8 mouse cellular contexts compared by ENCODE assay signal in genomic region chr10:80406684-80407501, GRCm38 (mm10). TPM values are rescaled to one million over a fixed set of nuclear protein-coding genes. Genes with fewer than 3 reads are reported as not detected.
DNase-seq lines count a peak whose midpoint lies in the region; ATAC-seq and TF ChIP-seq lines count a peak whose summit lies in the region.

Gene Uqcr11, minus strand, starts transcription at chr10:80406830.

- peak within 1 kb of the TSS; percentile 94 for H3K4me3 ChIP-seq in hindbrain, embryonic 10.5 days
- H3K4me3 ChIP-seq in lung, postnatal 0 days (ENCODE audit: low read depth, low read length): peak within 1 kb of the TSS; percentile 74

- peak within 1 kb of the TSS; percentile 85 for H3K27ac ChIP-seq in hindbrain, embryonic 10.5 days
- H3K27ac ChIP-seq in lung, postnatal 0 days (ENCODE audit: low read length): peak within 1 kb of the TSS; percentile 93

- peaks cover 6% of the 10 kb centered on the region; the same call in 1 of the 2 replicates for H3K9me3 ChIP-seq in hindbrain, embryonic 10.5 days
- H3K9me3 ChIP-seq in lung, postnatal 0 days (ENCODE audit: low read length): no peaks in the 10 kb centered on the region

- 2% methylated on average over 27 of the region's 27 CpGs for WGBS in hindbrain, embryonic 10.5 days
- WGBS in lung, postnatal 0 days: under 1% methylated on average over 27 of the region's 27 CpGs

- peaks cover 62% of the 10 kb centered on the region for H3K36me3 ChIP-seq in hindbrain, embryonic 10.5 days
- peaks cover 21% of the 10 kb centered on the region; the same call in 1 of the 2 replicates for H3K36me3 ChIP-seq in lung, postnatal 0 days (ENCODE audit: insufficient read depth, low read length)

- DNase-seq in MEL-GATA-1-ER (ENCODE audit: extremely low read depth, low read depth): peak; percentile 84
- peak; percentile 91 for DNase-seq in cerebellum, adult 8-10 months
- peak; percentile 93 for DNase-seq in hindbrain, embryonic 10.5 days (ENCODE audit: low spot score)
- DNase-seq in layer of hippocampus, adult 9-11 months: peak; percentile 95
- DNase-seq in lung, postnatal 0 days (ENCODE audit: low spot score): peak; percentile 98
- DNase-seq in ovary, postnatal 14 days (ENCODE audit: low spot score): peak; percentile 87
- peak; percentile 92 for DNase-seq in thymus, postnatal 14 days

- H3K4me1 ChIP-seq in hindbrain, embryonic 10.5 days (replicated peaks): peaks cover 47% of the 10 kb centered on the region
- peaks cover 14% of the 10 kb centered on the region; the same call in 1 of the 2 replicates for H3K4me1 ChIP-seq in lung, postnatal 0 days (ENCODE audit: insufficient read depth, low read depth, low read length)

- TF ChIP-seq EP300 in lung, postnatal 0 days (IDR thresholded peaks at IDR 0.05): no peak

- no peak for TF ChIP-seq CTCF in lung, postnatal 0 days (IDR thresholded peaks at IDR 0.05)

- no peaks in the 10 kb centered on the region for H3K27me3 ChIP-seq in hindbrain, embryonic 10.5 days (ENCODE audit: insufficient read depth, poor library complexity, severe bottlenecking)
- H3K27me3 ChIP-seq in lung, postnatal 0 days (replicated peaks; ENCODE audit: insufficient read depth, low read length): no peaks in the 10 kb centered on the region

- H3K4me2 ChIP-seq in lung, postnatal 0 days (replicated peaks; ENCODE audit: low read depth, low read length): peak within 1 kb of the TSS; percentile 92

- peak within 1 kb of the TSS; percentile 78 for H3K9ac ChIP-seq in lung, postnatal 0 days (replicated peaks; ENCODE audit: low read depth)

- ATAC-seq in frontal cortex, adult (ENCODE audit: low TSS enrichment): peak; percentile 90
- ATAC-seq in lung, postnatal 0 days: peak; percentile 86

RNA-seq across cellular contexts. Expression of gene Uqcr11, which starts in this region (rescaled TPM):
- 648 and 654 TPM in 2 replicates for polyA plus RNA-seq in hindbrain, embryonic 10.5 days (2016; fragmentation: Nextera tagmentation; extraction: Ambion mirVana)
- polyA plus RNA-seq in lung, postnatal 0 days (2015; fragmentation: Nextera tagmentation; extraction: Ambion mirVana): 511 and 651 TPM in 2 replicates

Comparison
In these comparisons a context has a peak if more than half of its experiments do, and no peak if none do; other contexts are left out.
1. Peak in every context shown above with its lines: DNase-seq, ATAC-seq, H3K4me3 ChIP-seq and H3K27ac ChIP-seq.